Mouse (Mus musculus): ENCODE data around the gene Dbil5. TPM values are rescaled to one million over a fixed set of nuclear protein-coding genes. Genes with fewer than 3 reads are reported as not detected.

Dbil5 gene
- total RNA-seq, 2 experiments from 2014 or later = 1.0 to 1.3 TPM

DNA sequence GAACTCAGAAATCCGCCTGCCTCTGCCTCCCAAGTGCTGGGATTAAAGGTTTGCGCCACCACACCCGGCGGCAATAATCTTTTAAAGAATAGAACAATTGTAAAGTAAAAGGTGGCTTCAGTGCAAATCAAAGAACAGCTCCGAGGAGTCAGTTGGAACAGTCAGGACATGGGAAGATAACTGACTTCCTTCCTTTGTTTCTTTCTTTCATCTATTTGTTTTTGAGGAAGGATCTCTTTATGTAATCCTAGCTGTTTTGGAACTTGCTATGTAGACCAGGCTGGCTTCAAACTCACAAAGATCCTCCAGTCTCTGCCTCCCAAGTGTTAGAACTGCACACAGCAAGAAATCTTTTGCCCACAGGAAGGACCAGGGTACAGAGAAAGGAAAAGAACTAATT, 7.2 kb downstream of the Dbil5 start:
- DNase-seq (ENCODE audit: low spot score in 2 of 2) = no peak
- intact Hi-C loops (cut with DNase I) = no loop called here

DNA sequence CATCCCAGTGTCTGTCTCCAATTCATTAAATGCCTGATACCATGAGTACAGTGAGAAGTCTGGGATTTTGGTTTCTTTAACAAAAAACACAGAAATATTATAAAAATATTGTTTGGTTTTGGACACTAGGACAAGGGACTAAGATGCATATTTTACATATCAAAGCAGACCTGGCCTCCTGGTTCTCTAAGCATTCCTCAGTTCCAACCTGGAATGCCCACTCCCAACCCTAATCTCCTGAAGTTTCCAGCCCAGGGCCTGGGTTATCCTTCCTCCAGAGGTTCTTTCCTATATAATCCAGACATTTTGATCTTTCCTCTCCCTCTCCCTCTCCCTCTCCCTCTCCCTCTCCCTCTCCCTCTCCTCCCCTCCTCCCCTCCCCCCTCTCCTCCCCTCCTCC, 7.6 kb downstream of the Dbil5 start:
- no peak for DNase-seq (ENCODE audit: low spot score in 2 of 2)
- intact Hi-C loops (cut with DNase I) = no loop called here

DNA sequence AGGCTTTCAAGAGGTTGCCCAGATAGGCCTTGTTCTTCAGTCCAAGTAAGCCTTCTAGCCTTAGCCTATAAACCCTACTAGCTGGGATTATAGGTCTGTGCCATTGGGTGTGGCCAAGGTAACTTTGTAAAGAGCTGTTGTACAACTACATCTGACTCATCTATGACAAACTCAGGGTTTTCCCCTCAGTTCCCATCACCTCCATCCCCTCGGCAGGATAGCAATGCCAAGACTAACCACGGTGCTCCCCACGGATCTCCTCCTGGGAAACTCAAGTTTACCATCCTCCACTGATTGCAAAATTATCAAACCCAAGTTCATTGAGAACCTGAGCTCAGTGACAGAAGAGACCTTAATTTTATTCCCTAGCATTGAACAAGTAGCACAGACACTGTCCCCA, 18.7 kb downstream of the Dbil5 start:
- intact Hi-C loops (cut with DNase I) = no loop called here

DNA sequence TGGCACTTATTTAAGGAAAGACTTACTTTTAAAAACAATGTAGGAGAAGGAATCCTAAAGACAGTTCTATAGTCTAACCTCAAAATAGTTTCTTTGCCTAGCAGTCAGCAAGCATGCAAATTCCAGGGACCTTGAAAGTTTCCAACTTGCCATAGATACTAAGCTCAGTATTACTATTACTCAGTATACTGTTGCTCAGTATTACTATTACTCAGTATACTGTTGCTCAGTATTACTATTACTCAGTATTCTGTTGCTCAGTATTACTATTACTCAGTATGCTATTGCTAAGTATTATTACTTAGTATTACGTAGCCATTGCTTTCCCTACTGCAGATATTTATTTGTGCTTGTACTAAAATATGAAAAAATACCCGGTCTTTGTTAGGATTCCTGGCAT, 22.3 kb downstream of the Dbil5 start:
- intact Hi-C loops (cut with DNase I) = no loop called here
- DNase-seq (ENCODE audit: low spot score in 2 of 2) = no peak

More for the DNA sequence above, 18.7 kb downstream of the Dbil5 start:
- no peak for DNase-seq (ENCODE audit: low spot score in 2 of 2)

DNA sequence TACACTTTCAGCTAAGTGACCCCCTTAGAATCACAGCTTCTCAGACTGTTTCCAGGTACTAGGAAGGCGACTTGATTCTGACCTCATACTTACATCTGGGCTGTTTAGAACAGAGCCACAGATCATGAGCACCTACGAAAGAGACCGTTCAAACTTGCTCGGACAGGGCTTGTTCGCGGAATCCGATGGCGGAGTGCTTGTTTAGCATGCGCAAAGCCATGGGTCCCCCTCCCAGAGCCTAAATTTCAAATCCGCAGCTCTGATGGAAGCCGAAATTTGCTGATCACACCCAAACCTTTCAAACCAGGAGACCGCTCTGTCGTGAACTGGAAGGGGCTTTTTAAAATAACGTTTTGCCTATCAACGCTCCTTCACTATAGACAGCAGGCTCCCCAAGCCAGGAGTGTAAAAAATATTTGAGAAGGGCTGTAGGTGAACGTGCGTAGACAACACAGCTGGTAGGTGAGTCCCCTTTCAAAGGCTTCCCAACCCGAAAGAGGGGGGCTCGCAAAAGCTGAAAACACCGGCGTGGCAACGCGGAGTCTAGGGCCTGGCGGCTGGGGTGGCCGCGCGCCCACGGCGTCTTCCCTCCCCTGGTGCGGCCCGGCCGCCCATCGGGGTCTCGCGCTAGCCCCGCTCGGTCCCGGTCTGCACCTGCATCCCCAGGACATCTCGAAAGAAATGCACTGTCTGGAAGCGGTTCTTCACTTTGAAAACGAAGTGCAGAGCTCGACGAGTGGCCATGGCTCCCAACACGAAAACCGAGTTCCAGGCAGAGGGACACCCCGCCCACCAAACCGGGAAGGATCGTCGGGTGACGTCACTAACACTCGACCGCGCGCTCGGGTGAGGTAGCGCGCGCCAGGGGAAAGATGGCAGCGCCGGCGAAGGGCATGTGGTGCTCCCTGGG, 25.7 kb downstream of the Dbil5 start, which contains the start of the genes Mrm3 and Glod4:
Gene Mrm3 (plus strand): TSS at position 815 of the 910 bp plus-strand sequence.
Gene Glod4 (minus strand): TSS at position 825 of the 910 bp plus-strand sequence.
- intact Hi-C loops (cut with DNase I) = no loop called here
- DNase-seq (ENCODE audit: low spot score in 2 of 2) = peak; percentile 92 to 93

DNA sequence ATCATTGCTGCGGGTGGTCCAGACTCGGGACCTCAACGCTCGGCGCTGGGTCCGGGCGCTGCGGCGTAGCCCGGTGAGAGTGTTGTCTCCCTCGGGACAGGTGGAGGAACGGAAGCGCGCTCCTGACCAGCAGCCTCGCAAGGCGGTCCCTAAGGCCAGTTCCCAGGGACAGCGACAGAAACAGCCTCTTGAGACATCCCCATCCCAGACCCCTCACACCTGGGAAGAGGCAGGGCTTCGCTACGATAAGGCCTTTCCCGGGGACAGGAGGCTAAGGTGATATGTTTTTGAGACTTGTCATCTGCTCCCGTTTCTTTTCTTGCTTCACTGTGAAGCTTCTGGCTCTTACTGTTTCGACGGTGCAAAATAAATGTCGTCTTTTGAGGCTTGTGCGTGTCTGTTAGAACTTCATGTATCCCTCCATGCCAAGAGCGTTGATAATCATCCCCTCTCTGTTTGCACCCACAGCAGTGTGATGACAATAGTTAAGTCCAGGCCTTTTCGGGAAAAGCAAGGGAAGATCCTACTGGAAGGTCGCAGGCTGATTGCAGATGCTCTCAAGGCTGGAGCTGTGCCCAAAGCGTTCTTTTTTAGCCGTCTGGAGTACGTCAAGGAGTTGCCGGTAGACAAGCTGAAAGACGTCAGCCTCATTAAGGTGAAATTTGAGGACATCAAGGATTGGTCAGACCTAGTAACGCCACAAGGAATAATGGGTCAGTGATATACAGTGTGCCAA, 26.6 kb downstream of the Dbil5 start:
- no peak for DNase-seq (ENCODE audit: low spot score in 2 of 2)
- intact Hi-C loops (cut with DNase I) = no loop called here

DNA sequence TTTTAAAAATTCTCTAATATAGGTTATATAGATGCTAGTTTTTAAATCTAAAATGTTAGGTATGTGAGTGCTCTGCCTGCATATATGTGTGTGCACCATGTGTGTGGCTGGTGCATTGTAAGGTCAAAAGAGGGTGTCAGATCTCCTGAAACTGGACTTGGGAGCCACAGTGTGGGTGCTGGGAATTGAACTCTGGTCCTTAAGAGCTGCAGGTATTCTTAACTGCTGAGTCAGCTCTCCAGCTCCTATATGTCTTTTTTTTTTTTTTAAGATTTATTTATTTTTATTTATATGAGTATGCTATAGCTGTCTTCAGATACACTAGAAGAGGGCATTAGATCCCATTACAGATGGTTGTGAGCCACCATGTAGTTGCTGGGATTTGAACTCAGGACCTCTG, 29.0 kb downstream of the Dbil5 start:
- intact Hi-C loops (cut with DNase I) = no loop called here
- DNase-seq (ENCODE audit: low spot score in 2 of 2) = no peak

DNA sequence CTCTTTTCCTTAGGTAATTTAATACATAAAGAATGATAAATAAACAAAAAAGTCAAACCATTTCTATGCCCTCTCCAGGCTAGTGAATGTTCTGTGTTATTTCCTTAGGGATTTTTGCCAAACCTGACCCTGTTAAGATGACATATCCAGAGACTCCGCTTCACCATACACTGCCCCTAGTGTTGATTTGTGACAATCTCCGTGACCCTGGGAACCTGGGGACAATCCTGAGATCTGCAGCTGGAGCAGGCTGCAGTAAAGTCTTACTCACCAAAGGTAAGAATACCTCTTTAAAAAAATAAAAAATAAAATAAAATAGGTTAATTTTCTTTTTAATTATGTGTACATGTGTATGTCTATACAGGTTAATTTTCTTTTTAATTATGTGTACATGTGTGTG, 29.8 kb downstream of the Dbil5 start:
- DNase-seq (ENCODE audit: low spot score in 2 of 2) = no peak
- intact Hi-C loops (cut with DNase I) = no loop called here

DNA sequence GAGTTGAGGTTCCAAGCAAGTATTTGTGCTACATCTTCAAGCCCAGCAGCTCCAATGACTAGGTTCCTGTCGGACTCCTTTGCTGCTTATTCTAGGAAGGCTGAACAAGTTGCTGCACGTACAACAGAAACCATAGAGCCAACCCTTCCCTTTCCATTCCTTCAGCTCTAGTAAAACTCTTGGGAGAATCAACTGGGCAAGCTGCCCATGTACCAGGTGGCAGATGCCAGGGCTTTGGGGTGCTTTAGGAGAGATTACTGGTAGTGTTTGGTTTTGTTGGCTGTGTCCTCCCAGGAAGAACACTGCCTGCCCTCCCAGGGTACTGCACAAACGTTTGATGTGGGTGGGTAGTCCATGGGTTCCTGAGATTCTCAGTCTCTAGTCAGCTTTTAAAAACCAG, 34.6 kb downstream of the Dbil5 start:
- intact Hi-C loops (cut with DNase I) = no loop called here
- DNase-seq (ENCODE audit: low spot score in 2 of 2) = no peak

DNA sequence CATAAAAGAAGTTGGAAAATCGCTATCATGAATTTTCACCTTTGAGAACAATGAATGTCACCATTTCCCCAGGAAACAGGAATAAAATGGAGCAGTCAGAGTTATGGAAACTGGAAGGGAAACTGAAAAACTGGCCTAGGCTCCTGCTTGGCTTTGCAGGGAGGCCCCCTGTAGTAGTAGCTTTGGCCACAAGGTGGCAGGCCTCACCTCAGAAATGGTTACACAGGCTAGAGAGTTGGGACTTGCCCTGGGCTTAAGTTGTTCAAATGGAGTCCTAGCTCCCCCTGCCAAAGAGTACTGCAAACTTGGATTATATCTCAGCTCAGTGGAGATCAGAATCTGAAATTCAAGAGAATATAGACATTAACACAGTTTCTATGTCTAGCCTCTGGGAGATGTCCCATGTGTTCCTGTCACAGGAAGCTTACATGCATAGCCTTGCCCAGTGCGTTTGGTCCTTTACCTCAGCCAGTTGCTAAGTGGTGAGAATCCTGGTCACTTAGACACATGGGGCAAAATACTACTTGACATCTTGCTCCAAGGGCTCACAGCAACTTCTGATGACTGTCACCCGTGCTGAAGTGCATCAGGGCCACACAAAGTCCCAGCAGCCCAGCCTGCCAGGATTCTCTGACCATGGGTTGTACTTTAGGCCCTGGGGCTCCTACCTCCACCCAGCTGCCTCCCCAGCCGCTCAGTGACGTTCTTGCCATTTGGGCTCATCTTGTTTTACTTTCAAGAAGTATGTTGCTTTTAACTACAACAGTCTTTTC, 35.9 kb downstream of the Dbil5 start:
- DNase-seq (ENCODE audit: low spot score in 2 of 2) = peak; percentile 71 to 82
- intact Hi-C loops (cut with DNase I) = loop anchor here (1.0 kb wide), 1 partner anchor 146 kb away; the partner anchor contains the start of gene Nxn

DNA sequence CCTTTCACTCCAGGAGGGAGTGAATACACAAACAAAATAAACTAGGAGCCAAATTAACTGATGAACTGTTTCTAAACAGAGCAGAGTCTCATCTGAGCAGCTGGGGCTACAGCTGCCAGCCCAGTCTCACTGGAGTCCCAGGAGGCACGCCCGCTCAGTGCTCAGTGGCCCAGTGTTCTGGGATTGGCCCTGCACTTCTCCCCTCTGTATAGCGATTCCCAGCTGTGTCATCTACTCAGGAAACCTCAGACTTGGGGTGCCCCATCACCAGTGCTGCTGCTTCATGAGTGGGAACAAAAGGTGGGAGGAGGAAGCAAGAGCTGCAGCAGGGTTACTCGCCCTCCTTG, 36.5 kb downstream of the Dbil5 start:
- intact Hi-C loops (cut with DNase I) = loop anchor here (1.0 kb wide), 1 partner anchor 145 kb away; the partner anchor contains the start of gene Nxn

DNA sequence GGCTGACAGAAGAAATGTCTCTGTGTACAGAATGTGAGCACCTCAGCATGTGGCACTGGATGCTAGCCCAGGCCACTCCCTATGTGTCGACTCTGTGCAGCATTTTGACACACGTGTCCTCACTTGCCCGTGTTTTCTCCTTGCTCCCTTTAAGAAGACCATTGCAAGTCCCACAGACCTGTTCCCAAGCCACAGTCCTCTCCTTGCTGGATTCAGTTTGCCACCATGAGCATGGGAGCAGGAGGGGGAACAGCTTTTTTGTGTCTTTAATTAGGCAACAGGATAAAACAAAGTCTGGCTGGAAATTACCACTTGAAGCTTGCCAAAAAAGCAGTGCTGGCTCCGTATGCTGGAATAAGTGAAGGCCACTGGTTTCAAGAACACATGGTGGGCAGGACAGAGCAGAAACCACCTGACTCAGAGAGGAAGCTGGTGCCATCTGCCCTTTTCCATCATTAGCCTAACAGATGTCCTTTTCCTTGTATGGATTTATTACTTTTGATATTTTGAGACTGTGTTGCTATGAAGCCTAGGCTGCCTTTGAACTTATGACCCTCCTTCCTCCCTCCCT, 38.1 kb downstream of the Dbil5 start:
- intact Hi-C loops (cut with DNase I) = no loop called here

More for the DNA sequence above, 36.5 kb downstream of the Dbil5 start:
- DNase-seq (ENCODE audit: low spot score in 2 of 2) = no peak

DNA sequence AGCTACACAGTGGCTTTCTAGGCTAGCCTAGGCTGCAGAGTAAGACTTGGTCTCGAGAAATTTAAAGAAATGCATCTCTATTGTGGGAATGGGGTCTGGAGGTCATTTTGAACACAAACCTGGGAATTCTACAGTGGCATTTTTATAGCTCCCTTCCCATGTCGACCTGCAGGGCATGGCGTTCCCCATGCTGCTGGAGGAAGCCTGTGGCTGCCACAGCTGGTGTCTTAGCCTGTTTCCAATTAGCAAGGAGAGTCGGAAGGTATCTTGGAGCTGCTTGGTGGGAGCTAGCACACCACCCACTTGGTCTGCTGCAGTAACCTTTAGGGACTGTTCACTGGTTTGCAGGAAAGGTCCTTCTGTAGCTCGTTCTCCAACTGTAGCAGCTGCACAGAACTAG, 38.7 kb downstream of the Dbil5 start:
- intact Hi-C loops (cut with DNase I) = no loop called here
- no peak for DNase-seq (ENCODE audit: low spot score in 2 of 2)

More for the DNA sequence above, 38.1 kb downstream of the Dbil5 start:
- DNase-seq (ENCODE audit: low spot score in 2 of 2) = no peak

DNA sequence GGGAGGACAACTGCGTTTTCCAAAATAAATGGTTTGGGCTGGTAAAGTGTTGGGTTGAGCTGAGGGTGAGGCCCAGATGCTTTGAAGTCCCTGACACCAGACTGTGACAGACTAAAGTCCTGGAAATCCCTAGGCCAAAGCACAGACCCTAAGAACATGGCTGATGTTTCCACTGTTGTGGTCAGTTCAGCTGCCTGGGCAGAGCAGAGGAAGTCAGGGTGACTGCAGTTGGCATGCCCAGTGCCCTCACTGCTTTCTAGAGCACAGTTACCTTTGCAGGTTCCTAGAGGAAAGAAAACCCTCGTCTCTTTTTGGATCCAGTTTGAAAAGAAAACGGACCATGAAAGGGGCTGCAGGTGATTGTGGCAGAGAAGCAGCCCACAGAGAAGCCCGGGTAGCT, 40.0 kb downstream of the Dbil5 start:
- intact Hi-C loops (cut with DNase I) = no loop called here
- DNase-seq (ENCODE audit: low spot score in 2 of 2) = no peak

DNA sequence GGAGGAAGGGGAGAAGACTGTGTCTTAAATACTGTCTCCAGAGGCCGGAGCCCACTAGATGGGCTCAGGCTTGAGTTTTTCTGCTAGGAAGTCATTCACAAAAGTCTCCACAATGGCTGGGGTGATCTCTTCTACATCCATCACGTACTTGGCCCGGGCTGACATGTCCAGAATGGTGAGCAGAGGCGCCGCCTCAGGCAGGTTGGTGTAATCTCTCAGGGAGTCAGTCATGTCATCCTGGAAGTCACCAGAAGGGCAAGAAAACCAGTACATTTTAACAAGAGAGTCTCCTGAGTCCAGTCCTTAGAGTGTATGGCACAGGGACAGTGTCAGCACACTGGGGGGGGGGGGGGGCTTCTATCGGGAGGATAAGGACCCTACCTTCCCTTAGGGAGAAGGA, 41.1 kb downstream of the Dbil5 start:
- no peak for DNase-seq (ENCODE audit: low spot score in 2 of 2)
- intact Hi-C loops (cut with DNase I) = no loop called here

DNA sequence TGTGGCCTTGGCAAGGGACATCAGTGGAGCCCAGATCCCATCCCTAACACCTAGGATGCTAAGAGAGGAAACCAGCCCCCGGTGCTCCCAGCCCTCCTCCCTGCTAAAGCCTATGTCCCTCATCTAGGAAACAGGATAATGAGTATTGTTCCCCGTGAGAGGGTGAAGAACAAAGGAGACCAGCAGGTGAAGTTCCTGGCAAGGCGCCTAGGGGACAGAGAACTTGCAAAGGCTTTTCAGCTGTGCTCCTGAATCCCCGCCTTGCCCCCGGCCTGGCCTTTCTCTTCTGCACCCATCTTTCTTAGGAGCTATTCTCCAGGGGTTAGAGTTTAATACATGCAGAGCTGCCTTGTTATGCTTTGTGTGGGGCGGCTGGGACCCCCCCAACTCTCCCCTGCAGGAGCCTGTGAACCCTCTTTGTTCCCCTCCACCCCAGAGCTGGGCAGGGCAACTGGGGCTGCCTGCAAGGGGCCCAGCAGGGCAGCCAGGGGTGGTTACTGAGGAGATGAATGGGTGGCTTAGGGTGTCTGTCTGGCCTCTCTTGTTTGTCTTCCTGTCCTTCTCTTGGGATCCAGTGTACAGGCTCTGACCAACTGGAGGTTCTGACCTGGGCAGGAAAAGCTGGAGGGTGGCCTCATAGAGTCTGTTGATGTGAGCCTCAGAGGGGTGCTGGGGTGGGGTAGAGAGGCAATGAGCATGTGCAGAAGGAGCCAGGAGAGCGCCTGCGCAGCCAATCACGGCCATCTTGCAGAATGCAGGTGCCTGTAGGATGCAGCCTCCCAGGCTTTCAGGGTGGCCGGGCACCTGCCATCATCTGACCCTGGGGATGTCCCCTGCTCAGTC, 43.0 kb downstream of the Dbil5 start:
- intact Hi-C loops (cut with DNase I) = no loop called here
- DNase-seq (ENCODE audit: low spot score in 2 of 2) = no peak

DNA sequence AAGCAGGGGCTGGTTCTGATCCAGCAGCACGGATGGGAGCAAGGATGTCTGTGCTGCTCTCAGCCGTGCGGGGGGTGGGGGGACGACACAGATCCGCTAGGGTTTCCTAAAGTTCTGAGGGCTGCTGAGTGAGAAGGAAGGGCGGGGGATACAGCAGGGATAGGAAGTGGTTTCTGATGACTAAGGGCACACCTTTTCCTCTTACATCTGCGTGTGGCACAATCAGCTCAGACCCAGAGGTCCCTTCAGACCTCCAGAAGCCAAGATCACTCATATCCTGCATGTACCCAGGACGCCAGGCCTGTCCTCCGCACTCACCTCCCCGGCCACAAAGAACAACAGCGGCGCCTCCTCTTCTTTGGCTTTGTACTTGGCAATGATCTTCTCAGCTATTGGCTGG, 43.8 kb downstream of the Dbil5 start:
- intact Hi-C loops (cut with DNase I) = no loop called here

DNA sequence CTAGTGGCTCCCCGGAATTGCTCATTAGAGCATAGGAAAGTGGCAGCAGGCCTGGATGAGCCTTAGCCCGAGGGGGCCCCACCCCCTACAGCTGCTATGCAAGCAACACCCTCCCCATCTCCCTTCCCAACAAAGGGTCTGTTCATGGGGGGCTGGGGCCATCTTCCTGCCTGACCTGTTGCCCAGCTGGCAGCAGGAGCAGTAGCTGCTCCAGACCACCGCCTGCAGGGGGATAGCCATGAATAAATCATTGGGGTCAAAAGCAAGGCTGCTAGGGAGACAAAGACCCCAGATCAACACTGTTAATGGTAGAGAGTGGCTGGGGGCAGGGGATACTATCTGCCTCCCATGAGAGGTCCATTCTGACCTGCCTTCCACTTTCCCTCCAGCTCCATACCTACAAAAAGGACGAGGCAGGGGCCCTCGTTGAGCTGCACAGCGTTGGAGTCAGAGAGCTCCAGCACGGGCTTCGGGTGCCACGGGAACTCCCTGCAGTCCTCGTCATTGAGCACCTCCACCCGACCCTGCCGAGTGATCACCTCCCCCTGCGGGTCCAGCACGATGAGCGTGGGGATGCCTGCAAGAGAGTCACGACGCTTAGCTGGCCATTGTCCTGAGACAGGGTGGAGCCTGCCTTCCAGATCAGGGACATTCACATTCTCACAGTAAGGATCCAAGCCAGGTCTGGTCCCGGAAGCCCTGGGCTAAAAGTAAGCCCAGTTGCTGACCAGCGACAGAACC, 45.4 kb downstream of the Dbil5 start:
- no peak for DNase-seq (ENCODE audit: low spot score in 2 of 2)
- intact Hi-C loops (cut with DNase I) = no loop called here

More for the DNA sequence above, 43.8 kb downstream of the Dbil5 start:
- DNase-seq (ENCODE audit: low spot score in 2 of 2) = no peak
